Mouse (Mus musculus) liver, embryonic 16.5 days (tissue): ENCODE measurements around the gene Adora1. TPM values are rescaled to one million over a fixed set of nuclear protein-coding genes. Genes with fewer than 3 reads are reported as not detected.

Experiments used
- ATAC-seq: fragments of 200-750 bp; cut with Nextera tagmentation; 2 replicates; pipeline ENCODE4 v1.8.0; 2017; ENCODE audit warnings: low read depth, mild to moderate bottlenecking, moderate number of reproducible peaks, moderate library complexity
- H3K27ac ChIP-seq: fragments of 300-500 bp; sonication (generic); 2 replicates; pipeline ENCODE4 v1.5.1; 2014; ENCODE audit warnings: mild to moderate bottlenecking, low read length
- H3K27me3 ChIP-seq: fragments of 300-500 bp; sonication (generic); 2 replicates; pipeline ENCODE4 v1.6.1; 2014; ENCODE audit warnings: low read depth, low read length, mixed read lengths; ENCODE audit not compliant: control insufficient read depth, insufficient read depth
- H3K36me3 ChIP-seq: fragments of 300-500 bp; sonication (generic); 2 replicates; pipeline ENCODE4 v1.6.1; 2014; ENCODE audit warnings: mild to moderate bottlenecking; ENCODE audit not compliant: control insufficient read depth, insufficient read depth
- H3K4me1 ChIP-seq: fragments of 300-500 bp; sonication (generic); 2 replicates; pipeline ENCODE4 v1.6.1; 2014; ENCODE audit warnings: low read depth, low read length, mixed read lengths; ENCODE audit not compliant: control insufficient read depth
- H3K4me2 ChIP-seq: fragments of 300-500 bp; sonication (generic); 2 replicates; pipeline ENCODE4 v1.6.1; 2014; ENCODE audit warnings: low read depth, low read length, mixed read lengths
- H3K4me3 ChIP-seq: fragments of 300-500 bp; sonication (generic); 2 replicates; pipeline ENCODE4 v1.5.1; 2014; ENCODE audit warnings: low read depth, mild to moderate bottlenecking, low read length
- H3K9ac ChIP-seq: fragments of 300-500 bp; sonication (generic); 2 replicates; pipeline ENCODE4 v1.6.1; 2014; ENCODE audit warnings: low read depth, low read length
- H3K9me3 ChIP-seq: fragments of 300-500 bp; sonication (generic); replicated peaks from 2 replicates; pipeline ENCODE4 v1.6.1; 2016; ENCODE audit warnings: low read length; ENCODE audit not compliant: control insufficient read depth
- WGBS: fragments of 180-500 bp; shearing (Covaris S2); extraction: QIAGEN DNeasy Blood & Tissue Kit; methylation state at CpG from one replicate; pipeline ENCODE4 v1.1.7; 2014; ENCODE audit not compliant: insufficient replicate concordance; 5-methylcytosine and 5-hydroxymethylcytosine counted together
- polyA plus RNA-seq: library from polyadenylated mRNA; unstranded; fragments of >200 nt; fragmentation: Nextera tagmentation; extraction: Ambion mirVana; gene quantifications from 2 replicates; pipeline ENCODE4 v1.2.1, GENCODE M21; 2015

The Adora1 gene
- polyA plus RNA-seq, 1 experiment from 2014 or later: 3.6 TPM

GRCm38 (mm10) chr1:134188217-134188616 lies 47.0 kb downstream of the Adora1 start:
- WGBS: 67% methylated on average over 5 of the region's 5 CpGs
- ATAC-seq: no peak
- Histone ChIP-seq H3K4me2 (no peak overlapping the region), H3K27ac (no peak overlapping the region), H3K4me3 (no peak overlapping the region), H3K9ac (no peak overlapping the region), H3K27me3 (no peaks in the 10 kb centered on the region), H3K9me3 (no peaks in the 10 kb centered on the region), H3K4me1 (no peaks in the 10 kb centered on the region), H3K36me3 (no peaks in the 10 kb centered on the region)

- H3K27ac ChIP-seq: peak overlapping the region; percentile 29; the same call in 1 of the 2 replicates
- H3K9ac ChIP-seq: no peak overlapping the region
- no peak overlapping the region for H3K4me2 ChIP-seq
- H3K9me3 ChIP-seq: no peaks in the 10 kb centered on the region
- H3K27me3 ChIP-seq: no peaks in the 10 kb centered on the region
- no peaks in the 10 kb centered on the region for H3K4me1 ChIP-seq
- peak overlapping the region; percentile 0; the same call in 1 of the 2 replicates for H3K4me3 ChIP-seq
- H3K36me3 ChIP-seq: no peaks in the 10 kb centered on the region
- 55% methylated on average over 4 of the region's 4 CpGs for WGBS
- no peak for ATAC-seq
These were observed 51.1 kb downstream of the Adora1 start for GRCm38 (mm10) chr1:134184089-134184488.

GRCm38 (mm10) chr1:134182025-134182424 lies 53.2 kb downstream of the Adora1 start, which contains the start of gene Chil1:
TSS of gene Chil1 (plus strand) at chr1:134182176.
- ATAC-seq: no peak
- WGBS: 56% methylated on average over 4 of the region's 4 CpGs

GRCm38 (mm10) chr1:134177976-134178375 lies 57.3 kb downstream of the Adora1 start:
- Histone ChIP-seq H3K27me3 (no peaks in the 10 kb centered on the region), H3K9me3 (no peaks in the 10 kb centered on the region), H3K4me3 (no peak overlapping the region), H3K36me3 (no peaks in the 10 kb centered on the region), H3K4me1 (no peaks in the 10 kb centered on the region), H3K9ac (no peak overlapping the region), H3K4me2 (no peak overlapping the region), H3K27ac (no peak overlapping the region)
- no peak for ATAC-seq
- 74% methylated on average over 5 of the region's 5 CpGs for WGBS

More at GRCm38 (mm10) chr1:134182025-134182424, 53.2 kb downstream of the Adora1 start, which contains the start of gene Chil1:
- no peak within 1 kb of the TSS for H3K4me3 ChIP-seq
- no peaks in the 10 kb centered on the region for H3K4me1 ChIP-seq
- no peaks in the 10 kb centered on the region for H3K27me3 ChIP-seq
- H3K36me3 ChIP-seq: no peaks in the 10 kb centered on the region
- no peak within 1 kb of the TSS for H3K9ac ChIP-seq
- H3K4me2 ChIP-seq: no peak within 1 kb of the TSS
- H3K27ac ChIP-seq: no peak within 1 kb of the TSS
- H3K9me3 ChIP-seq: no peaks in the 10 kb centered on the region

GRCm38 (mm10) chr1:134173081-134173480 lies 62.1 kb downstream of the Adora1 start:
- Histone ChIP-seq H3K27me3 (no peaks in the 10 kb centered on the region), H3K4me2 (no peak overlapping the region), H3K4me3 (no peak overlapping the region), H3K36me3 (no peaks in the 10 kb centered on the region), H3K27ac (no peak overlapping the region), H3K9ac (no peak overlapping the region), H3K4me1 (no peaks in the 10 kb centered on the region; the same call in 1 of the 2 replicates), H3K9me3 (no peaks in the 10 kb centered on the region)
- no peak for ATAC-seq
- WGBS: 52% methylated on average over 7 of the region's 7 CpGs

- Histone ChIP-seq H3K36me3 (no peaks in the 10 kb centered on the region), H3K9me3 (no peaks in the 10 kb centered on the region), H3K27ac (no peak overlapping the region), H3K27me3 (no peaks in the 10 kb centered on the region), H3K4me1 (peaks cover 3% of the 10 kb centered on the region), H3K9ac (no peak overlapping the region), H3K4me3 (no peak overlapping the region), H3K4me2 (no peak overlapping the region)
- WGBS: 71% methylated on average over 8 of the region's 8 CpGs
- ATAC-seq: no peak
These were observed 66.1 kb downstream of the Adora1 start for GRCm38 (mm10) chr1:134168985-134169697.

- Histone ChIP-seq H3K4me3 (no peak overlapping the region), H3K27ac (no peak overlapping the region), H3K4me2 (no peak overlapping the region), H3K4me1 (peaks cover 3% of the 10 kb centered on the region), H3K27me3 (no peaks in the 10 kb centered on the region), H3K36me3 (no peaks in the 10 kb centered on the region), H3K9me3 (no peaks in the 10 kb centered on the region), H3K9ac (no peak overlapping the region)
- WGBS: 45% methylated on average over 3 of the region's 3 CpGs
- ATAC-seq: no peak
These were observed 66.7 kb downstream of the Adora1 start for GRCm38 (mm10) chr1:134168567-134168966.

GRCm38 (mm10) chr1:134167416-134168305 lies 67.6 kb downstream of the Adora1 start:
- H3K4me1 ChIP-seq: peaks cover 3% of the 10 kb centered on the region
- H3K4me2 ChIP-seq: no peak overlapping the region
- H3K4me3 ChIP-seq: no peak overlapping the region
- WGBS: 37% methylated on average over 14 of the region's 14 CpGs
- no peaks in the 10 kb centered on the region for H3K27me3 ChIP-seq
- no peak for ATAC-seq
- H3K9ac ChIP-seq: no peak overlapping the region
- H3K27ac ChIP-seq: no peak overlapping the region
- H3K36me3 ChIP-seq: no peaks in the 10 kb centered on the region
- H3K9me3 ChIP-seq: no peaks in the 10 kb centered on the region

- no peak for ATAC-seq
- Histone ChIP-seq H3K9ac (no peak overlapping the region), H3K36me3 (no peaks in the 10 kb centered on the region), H3K4me1 (peaks cover 3% of the 10 kb centered on the region), H3K4me2 (no peak overlapping the region), H3K27me3 (no peaks in the 10 kb centered on the region), H3K4me3 (no peak overlapping the region), H3K9me3 (no peaks in the 10 kb centered on the region), H3K27ac (no peak overlapping the region)
- WGBS: 53% methylated on average over 3 of the region's 3 CpGs
These were observed 68.7 kb downstream of the Adora1 start for GRCm38 (mm10) chr1:134166547-134166946.
